In genomic region chr4:35347609-35348008, GRCm38 (mm10) we compare ENCODE assay signal across 27 mouse cellular contexts.
"Had no signal": no experiment of that assay in that cellular context is flagged by ENCODE, and none has a peak within 500 bp of the region (broad histone marks: within the 10 kb centered on the region; RNA-seq: fewer than 3 reads in every experiment).

No protein-coding gene starts in this region.

- H3K9me3 ChIP-seq: embryonic facial prominence, embryonic 10.5 days; embryonic facial prominence, embryonic 12.5 days; embryonic facial prominence, embryonic 13.5 days; embryonic facial prominence, embryonic 15.5 days; forebrain, embryonic 10.5 days; forebrain, embryonic 12.5 days; forebrain, embryonic 13.5 days had no signal

- H3K27ac ChIP-seq: embryonic facial prominence, embryonic 10.5 days; embryonic facial prominence, embryonic 12.5 days; embryonic facial prominence, embryonic 13.5 days; embryonic facial prominence, embryonic 15.5 days; forebrain, embryonic 10.5 days; forebrain, embryonic 12.5 days; forebrain, embryonic 13.5 days; gastrocnemius, adult 2 months; heart, adult 2 months had no signal

- H3K9ac ChIP-seq: embryonic facial prominence, embryonic 12.5 days; embryonic facial prominence, embryonic 13.5 days; embryonic facial prominence, embryonic 15.5 days; forebrain, embryonic 12.5 days; forebrain, embryonic 13.5 days had no signal

- ATAC-seq: forebrain, embryonic 13.5 days; forebrain, embryonic 14.5 days; forebrain, embryonic 16.5 days had no signal

- H3K4me2 ChIP-seq: embryonic facial prominence, embryonic 12.5 days; embryonic facial prominence, embryonic 13.5 days; embryonic facial prominence, embryonic 15.5 days; forebrain, embryonic 12.5 days; forebrain, embryonic 13.5 days; heart, embryonic 11.5 days had no signal

- H3K4me1 ChIP-seq: embryonic facial prominence, embryonic 10.5 days; embryonic facial prominence, embryonic 12.5 days; embryonic facial prominence, embryonic 13.5 days; embryonic facial prominence, embryonic 15.5 days; forebrain, embryonic 10.5 days; forebrain, embryonic 12.5 days; forebrain, embryonic 13.5 days had no signal

- H3K36me3 ChIP-seq: embryonic facial prominence, embryonic 10.5 days; embryonic facial prominence, embryonic 12.5 days; embryonic facial prominence, embryonic 13.5 days; embryonic facial prominence, embryonic 15.5 days; forebrain, embryonic 10.5 days; forebrain, embryonic 12.5 days had no signal

- DNase-seq: cerebellum, adult 2 months; cerebellum, adult 8-10 months; cerebellum, adult 9-10 months; cerebellum, adult 9-11 months; cerebellum, postnatal 10 days; cerebellum, postnatal 14 days; cerebellum, postnatal 25 days; cerebellum, postnatal 36 days; embryo, embryonic 11 days; gastrocnemius, adult 2 months; gastrocnemius, postnatal 10 days; gastrocnemius, postnatal 14 days; gastrocnemius, postnatal 25 days; gastrocnemius, postnatal 36 days; heart, adult 18-20 months; heart, adult 2 months had no signal

- H3K4me3 ChIP-seq: embryonic facial prominence, embryonic 10.5 days; embryonic facial prominence, embryonic 12.5 days; embryonic facial prominence, embryonic 13.5 days; embryonic facial prominence, embryonic 15.5 days; erythroblast, embryonic 14.5 days; forebrain, embryonic 10.5 days; forebrain, embryonic 12.5 days; forebrain, embryonic 13.5 days; gastrocnemius, adult 2 months; heart, adult 2 months had no signal

- H3K27me3 ChIP-seq: embryonic facial prominence, embryonic 15.5 days; forebrain, embryonic 12.5 days; forebrain, embryonic 13.5 days had no signal
